Mouse (Mus musculus): ENCODE results near the gene Glipr1l2. TPM values are rescaled to one million over a fixed set of nuclear protein-coding genes. Genes with fewer than 3 reads are reported as not detected.

The Glipr1l2 gene
- polyA plus RNA-seq, 1 experiment from 2014 or later = not detected

Other genes starting within 250 kb of the Glipr1l2 start
- 36.8 and 37.9 TPM in 2 replicates for gene Krr1, start 110.7 kb upstream of the Glipr1l2 start, polyA plus RNA-seq (2014; fragmentation: Nextera tagmentation; extraction: Ambion mirVana)
- gene Glipr1, start 80.7 kb upstream of the Glipr1l2 start, polyA plus RNA-seq (2014; fragmentation: Nextera tagmentation; extraction: Ambion mirVana) = 0.91 and 1.2 TPM in 2 replicates
- not detected in 2 replicates for gene Glipr1l1, start 23.2 kb upstream of the Glipr1l2 start, polyA plus RNA-seq (2014; fragmentation: Nextera tagmentation; extraction: Ambion mirVana)
- 0.31 TPM in 1 of 2 replicates, not detected in the other for gene Glipr1l3, start 77.0 kb downstream of the Glipr1l2 start, polyA plus RNA-seq (2014; fragmentation: Nextera tagmentation; extraction: Ambion mirVana)
- 0.81 and 1.0 TPM in 2 replicates for gene Caps2, start 80.3 kb downstream of the Glipr1l2 start, polyA plus RNA-seq (2014; fragmentation: Nextera tagmentation; extraction: Ambion mirVana)
- 14.5 and 16.5 TPM in 2 replicates for gene Kcnc2, start 187.8 kb downstream of the Glipr1l2 start, polyA plus RNA-seq (2014; fragmentation: Nextera tagmentation; extraction: Ambion mirVana)

Measured in neural tube, embryonic 14.5 days (tissue).